Mouse (Mus musculus) natural killer cell, adult 2 months (primary cell): ENCODE measurements around the gene Aig1.

Experiments
- DNase-seq, 2 experiments: peaks; one replicate each; pipeline ENCODE4 v3.0.0; 2022; ENCODE audit warnings: low spot score in 2 of 2

Aig1 gene

DNA sequence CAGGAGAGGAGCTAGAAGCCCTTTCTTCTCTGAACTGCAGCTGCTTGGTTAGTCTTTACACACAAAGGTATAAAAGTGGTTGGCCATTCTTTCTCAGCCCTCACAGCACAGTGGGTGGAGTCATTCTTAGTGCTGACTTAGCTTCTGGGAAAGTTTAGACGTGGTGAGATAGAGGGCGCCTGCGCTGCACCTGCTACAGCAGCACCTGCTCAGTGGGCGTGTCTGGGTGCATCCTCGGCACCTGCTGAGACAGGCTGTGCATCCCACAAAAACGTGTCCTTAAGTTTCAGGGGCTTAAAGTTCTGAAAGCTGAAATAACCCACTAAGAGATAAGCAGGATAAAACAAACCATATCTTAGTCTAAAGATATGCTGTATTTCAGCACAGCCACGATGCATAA is 227.0 kb downstream of the Aig1 start:
- DNase-seq, result no peak

DNA sequence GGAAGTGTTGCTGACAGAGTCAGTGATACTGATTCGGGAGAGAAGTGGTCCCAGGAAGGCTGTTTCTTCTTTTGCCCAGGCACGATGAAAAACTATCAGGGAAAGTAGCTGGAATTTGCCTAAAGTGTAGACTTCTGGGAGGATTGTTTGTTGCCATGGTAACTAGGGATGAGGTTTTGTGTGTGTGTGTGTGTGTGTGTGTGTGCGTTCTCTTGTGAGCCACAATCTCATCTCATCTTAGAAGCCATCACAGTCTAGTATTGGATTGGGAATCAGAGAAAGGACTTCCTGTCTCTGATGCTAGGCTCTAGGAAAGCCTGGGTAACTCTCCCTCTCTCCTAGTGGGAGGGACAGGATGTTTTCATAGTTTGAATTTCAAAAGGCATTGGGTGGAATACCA is 237.0 kb downstream of the Aig1 start:
- DNase-seq, result no peak

DNA sequence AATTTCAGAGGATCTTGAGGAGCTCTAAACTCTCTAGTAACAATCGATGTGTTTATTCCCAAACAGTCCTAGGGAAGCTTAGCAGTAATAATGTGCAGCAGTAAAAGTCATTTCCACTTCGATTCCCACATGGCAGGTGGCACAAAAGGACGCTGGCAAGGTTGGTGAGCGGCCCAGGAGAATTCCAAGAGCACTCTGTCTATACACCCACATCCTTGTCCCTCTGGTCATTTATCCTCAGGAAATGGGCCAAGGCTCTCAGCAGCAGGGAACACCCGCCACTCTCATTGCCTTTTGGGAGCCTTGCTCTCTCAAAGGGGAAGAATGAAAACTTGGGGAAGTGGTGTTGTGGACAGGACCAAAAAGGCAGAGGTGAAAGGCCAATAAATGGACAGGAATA is 245.0 kb downstream of the Aig1 start:
- no peak for DNase-seq

DNA sequence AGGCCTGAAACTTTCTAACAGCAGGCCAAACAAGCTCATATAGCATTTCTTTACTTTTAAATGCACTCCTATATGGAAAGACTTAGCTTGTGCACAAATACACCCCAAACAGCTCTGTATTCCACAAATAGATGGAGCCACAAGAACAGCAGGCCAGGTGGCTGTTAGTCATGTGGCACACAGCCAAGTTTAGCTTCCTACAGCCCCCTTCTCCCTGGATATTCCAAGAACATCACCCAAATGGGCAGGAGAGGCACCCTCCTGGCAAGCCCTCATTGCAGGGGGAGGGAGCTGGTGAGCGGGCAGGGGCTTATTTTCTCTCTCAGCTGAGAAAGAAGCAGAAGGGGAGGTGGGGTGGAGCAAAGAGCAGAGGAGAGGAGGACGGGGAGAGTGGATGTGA is 267.9 kb downstream of the Aig1 start:
- no peak for DNase-seq

DNA sequence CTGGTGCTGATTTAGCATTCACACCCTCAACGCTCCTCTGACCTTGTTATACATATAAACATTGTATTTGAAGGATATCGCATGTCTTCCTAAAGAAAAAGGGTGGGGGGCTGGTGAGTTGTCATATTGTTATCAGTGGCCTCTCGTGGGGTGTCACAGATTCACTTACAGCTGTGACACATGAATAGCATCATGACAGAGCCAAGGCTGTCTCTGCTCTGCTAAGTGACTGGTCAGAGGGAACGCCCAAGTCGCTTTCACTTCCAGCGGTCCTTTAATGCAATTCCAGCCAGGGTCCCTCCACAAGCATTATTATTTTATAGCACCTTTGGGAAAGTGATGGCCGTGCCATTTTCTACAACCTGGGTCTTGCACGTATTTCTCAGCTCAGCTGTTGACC is 271.3 kb downstream of the Aig1 start:
- no peak for DNase-seq
